Mouse (Mus musculus): ENCODE results near the gene Ssbp3. TPM values are rescaled to one million over a fixed set of nuclear protein-coding genes. Genes with fewer than 3 reads are reported as not detected.

Gene Ssbp3
- total and polyA plus RNA-seq, 3 experiments: 30.5 to 242 (median 116) TPM

GRCm38 (mm10) chr4:106958117-106958516 is 47.6 kb downstream of the Ssbp3 start:
- H3K27ac ChIP-seq (ENCODE audit: control insufficient read depth, low read depth, low read length): peak overlapping the region; percentile 40; the same call in 1 of the 2 replicates
- peaks cover 6 to 26% of the 10 kb centered on the region in 2 experiments; a peak in 3 of 4 replicates for H3K36me3 ChIP-seq (ENCODE audit: control insufficient read depth in 1 of 2, insufficient read depth in 2 of 2, low read length in 2 of 2)
- H3K79me2 ChIP-seq (ENCODE audit: control insufficient read depth, insufficient read depth, low read length, poor library complexity): peaks cover 26% of the 10 kb centered on the region
- peak; percentile 28; the same call in 1 of the 2 replicates for TF ChIP-seq HCFC1 (IDR thresholded peaks at IDR 0.05; ENCODE audit: low read depth, low read length)
- TF ChIP-seq JUND (IDR thresholded peaks at IDR 0.05; ENCODE audit: low read depth, low read length): no peak
- H3K4me3 ChIP-seq (ENCODE audit: control insufficient read depth in 1 of 2, insufficient read depth in 1 of 2, low read depth in 2 of 2, low read length in 2 of 2): no peak overlapping the region
- H3K27me3 ChIP-seq (ENCODE audit: control insufficient read depth in 1 of 2, insufficient read depth in 2 of 2, low read length in 2 of 2): no peaks in the 10 kb centered on the region
- H3K9me3 ChIP-seq (replicated peaks; ENCODE audit: insufficient read depth, low read length): no peaks in the 10 kb centered on the region
- DNase-seq (ENCODE audit: low read depth, low spot score): peak; percentile 34
- no peak overlapping the region for H3K9ac ChIP-seq (ENCODE audit: control insufficient read depth, low read depth, low read length, poor library complexity, severe bottlenecking)
- peaks cover 22 to 32% of the 10 kb centered on the region in 2 experiments for H3K4me1 ChIP-seq (ENCODE audit: control insufficient read depth in 1 of 2, insufficient read depth in 2 of 2, low read length in 2 of 2)

GRCm38 (mm10) chr4:106958561-106958960 is 48.1 kb downstream of the Ssbp3 start:
- Histone ChIP-seq H3K9ac (ENCODE audit: control insufficient read depth, low read depth, low read length, poor library complexity, severe bottlenecking) (no peak overlapping the region), H3K36me3 (ENCODE audit: control insufficient read depth in 1 of 2, insufficient read depth in 2 of 2, low read length in 2 of 2) (peaks cover 3 to 26% of the 10 kb centered on the region in 2 experiments; a peak in 3 of 4 replicates), H3K4me3 (ENCODE audit: control insufficient read depth in 1 of 2, insufficient read depth in 1 of 2, low read depth in 2 of 2, low read length in 2 of 2) (no peak overlapping the region), H3K4me1 (ENCODE audit: control insufficient read depth in 1 of 2, insufficient read depth in 2 of 2, low read length in 2 of 2) (peaks cover 22 to 32% of the 10 kb centered on the region in 2 experiments), H3K27me3 (ENCODE audit: control insufficient read depth in 1 of 2, insufficient read depth in 2 of 2, low read length in 2 of 2) (no peaks in the 10 kb centered on the region), H3K79me2 (ENCODE audit: control insufficient read depth, insufficient read depth, low read length, poor library complexity) (peaks cover 26% of the 10 kb centered on the region), H3K27ac (ENCODE audit: control insufficient read depth, low read depth, low read length) (no peak overlapping the region), H3K9me3 (replicated peaks; ENCODE audit: insufficient read depth, low read length) (no peaks in the 10 kb centered on the region)
- no peak for DNase-seq (ENCODE audit: low read depth, low spot score)
- TF ChIP-seq RCOR1 (IDR thresholded peaks at IDR 0.05; ENCODE audit: low read depth, low read length) (no peak), MXI1 (IDR thresholded peaks at IDR 0.05; ENCODE audit: low read depth, low read length) (no peak), RAD21 (IDR thresholded peaks at IDR 0.05; ENCODE audit: low read depth, low read length) (no peak), BHLHE40 (IDR thresholded peaks at IDR 0.05; ENCODE audit: borderline replicate concordance, low read depth, low read length) (no peak), SMC3 (IDR thresholded peaks at IDR 0.05; ENCODE audit: low read depth, low read length) (no peak), JUND (IDR thresholded peaks at IDR 0.05; ENCODE audit: low read depth, low read length) (no peak), GATA1 (IDR thresholded peaks at IDR 0.05; ENCODE audit: low read depth, low read length) (no peak), MYC (IDR thresholded peaks at IDR 0.05; ENCODE audit: low read depth, low read length) (no peak), NELFE (IDR thresholded peaks at IDR 0.05; ENCODE audit: low read depth, low read length) (no peak), MAZ (IDR thresholded peaks at IDR 0.05; ENCODE audit: low read depth, low read length) (no peak), ETS1 (IDR thresholded peaks at IDR 0.05; ENCODE audit: low read depth, low read length) (no peak), ZC3H11A (IDR thresholded peaks at IDR 0.05; ENCODE audit: low read depth, low read length) (no peak), MAFK (IDR thresholded peaks at IDR 0.05; ENCODE audit: borderline replicate concordance, low read depth, low read length) (no peak), CTCF (IDR thresholded peaks at IDR 0.05 in 2 of 3, conservative IDR thresholded peaks at IDR 0.05 in 1 of 3; ENCODE audit: control insufficient read depth in 1 of 3, insufficient read depth in 1 of 3, low read depth in 2 of 3, low read length in 3 of 3, poor library complexity in 1 of 3, severe bottlenecking in 1 of 3) (no peak), TAL1 (IDR thresholded peaks at IDR 0.05; ENCODE audit: low read length) (no peak), MEF2A (IDR thresholded peaks at IDR 0.05; ENCODE audit: extremely low read depth, insufficient replicate concordance, low read depth, low read length, poor library complexity, severe bottlenecking) (no peak), MYB (IDR thresholded peaks at IDR 0.05; ENCODE audit: low read depth, low read length) (no peak), ZNF384 (IDR thresholded peaks at IDR 0.05; ENCODE audit: low read depth, low read length) (no peak)

Measured in MEL (cell line).